Mouse (Mus musculus): ENCODE measurements around the gene Hivep3.

The Hivep3 gene

DNA sequence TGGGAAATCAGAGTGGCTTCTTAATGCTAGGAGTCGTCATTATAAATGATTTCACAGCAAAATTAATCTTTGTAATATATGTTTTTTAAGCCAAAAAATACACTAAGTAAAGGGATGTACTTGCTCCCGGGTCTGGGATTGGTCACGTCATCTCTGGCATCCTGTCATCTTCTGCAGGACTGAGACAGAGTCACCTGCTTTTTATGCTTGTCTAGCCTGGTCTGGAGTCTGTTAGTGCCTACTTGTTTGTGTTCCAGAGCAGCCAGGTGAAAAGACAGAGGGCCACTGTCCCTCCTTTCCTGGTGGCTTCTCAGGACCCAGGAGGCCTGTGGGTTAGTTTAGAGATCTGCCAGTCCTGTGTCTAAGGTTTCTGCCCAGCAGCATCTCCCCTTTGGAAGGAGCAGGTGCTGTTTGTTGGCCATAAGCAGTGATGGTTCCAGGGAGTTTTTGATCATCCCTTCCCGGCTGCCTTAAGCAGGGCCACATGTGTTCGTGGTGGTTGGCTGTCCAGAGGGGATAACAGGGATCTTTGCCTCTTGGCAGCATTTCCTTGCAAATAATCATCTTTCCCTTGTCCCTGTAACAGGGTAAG is 245.8 kb downstream of the Hivep3 start:
- no peak for DNase-seq

DNA sequence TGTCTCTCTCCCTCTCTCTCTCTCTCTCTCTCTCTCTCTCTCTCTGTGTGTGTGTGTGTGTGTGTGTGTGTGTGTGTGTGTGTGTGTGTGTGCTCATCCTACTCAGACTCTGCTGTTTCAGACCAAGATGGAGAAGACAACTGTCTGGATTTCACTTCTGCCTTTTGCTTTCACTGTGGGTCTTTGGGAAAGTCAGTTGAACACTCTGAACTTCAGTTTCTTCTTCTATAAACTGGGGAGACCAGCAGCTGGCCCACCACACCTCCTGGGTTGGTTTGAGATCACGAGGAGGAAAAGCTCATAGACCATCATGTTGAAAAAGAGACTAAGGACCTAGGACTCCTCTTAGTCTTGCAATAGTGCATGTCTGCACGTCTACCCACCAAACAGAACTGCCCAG is 246.3 kb downstream of the Hivep3 start:
- DNase-seq = no peak

- peak in 1 of 2 experiments; percentile 16 for DNase-seq
Observed at GRCm38 (mm10) chr4:119981047-119981720, 247.6 kb downstream of the Hivep3 start.

GRCm38 (mm10) chr4:119986065-119986464 is 252.5 kb downstream of the Hivep3 start:
- DNase-seq = no peak

DNA sequence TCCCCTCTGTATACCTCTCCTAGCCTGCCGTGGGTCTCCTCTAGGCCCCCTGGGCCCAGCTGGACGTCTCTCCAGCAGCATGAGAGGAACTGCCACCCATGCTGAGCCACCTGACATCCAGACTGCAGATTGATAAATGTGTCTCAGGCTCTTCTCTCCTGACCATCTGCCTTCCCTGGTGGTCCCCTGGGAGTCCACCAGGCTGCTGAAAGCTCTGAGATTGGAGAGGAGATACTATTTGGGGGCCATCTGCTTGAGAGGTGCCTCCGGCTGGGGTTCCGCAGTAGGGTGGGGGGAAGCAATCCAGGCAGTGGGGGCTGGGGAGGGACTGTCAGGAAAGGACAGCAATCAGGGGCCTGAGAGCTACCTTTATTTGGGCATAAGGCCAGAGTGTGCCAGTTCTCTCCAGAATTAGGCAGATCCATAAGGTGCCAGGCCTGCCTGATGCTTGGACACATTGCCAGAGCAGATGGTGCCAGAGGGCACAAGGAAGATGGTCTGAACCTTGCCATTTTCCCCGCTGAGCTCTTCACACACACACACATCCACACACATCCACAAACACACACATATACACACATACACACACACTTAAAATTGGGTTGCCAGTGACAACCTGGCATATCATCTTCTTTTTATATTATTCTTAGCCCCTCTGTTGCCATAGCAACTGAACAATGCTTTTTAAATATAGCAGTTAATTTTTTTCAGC is 253.2 kb downstream of the Hivep3 start:
- DNase-seq = no peak

GRCm38 (mm10) chr4:119987376-119988087 is 253.9 kb downstream of the Hivep3 start:
- no peak for DNase-seq

DNA sequence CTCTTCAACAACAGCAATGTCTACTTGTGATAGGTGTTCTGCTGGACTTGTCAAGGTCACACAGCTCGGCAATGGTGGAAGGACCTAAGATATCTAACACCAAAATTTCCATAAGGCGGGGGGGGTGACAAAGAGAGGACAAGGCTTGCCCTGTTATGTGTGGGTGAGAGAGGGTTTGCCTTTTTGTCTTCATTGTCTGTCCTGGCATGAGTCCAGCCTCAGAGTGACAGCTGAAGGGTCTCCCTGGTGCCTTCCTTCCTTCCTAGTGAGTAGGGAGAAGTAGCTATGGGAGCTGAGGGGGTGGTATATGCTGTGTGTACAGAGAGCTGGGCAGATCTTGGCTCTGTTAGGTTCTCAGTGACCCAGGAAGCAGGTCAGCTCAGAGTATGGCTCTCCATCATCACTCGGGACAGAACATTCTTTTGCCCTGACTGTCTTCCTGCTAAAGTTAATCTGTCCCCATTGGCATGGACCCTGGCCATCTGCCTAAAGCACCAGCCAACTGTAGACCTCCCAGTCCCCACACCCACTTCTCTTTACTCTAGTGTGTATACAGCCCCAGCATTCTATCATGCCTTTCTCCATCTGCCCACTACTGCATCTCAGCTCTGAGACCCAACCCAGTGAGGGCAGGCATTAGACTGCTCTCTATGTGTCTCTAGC is 255.6 kb downstream of the Hivep3 start:
- no peak for DNase-seq

DNA sequence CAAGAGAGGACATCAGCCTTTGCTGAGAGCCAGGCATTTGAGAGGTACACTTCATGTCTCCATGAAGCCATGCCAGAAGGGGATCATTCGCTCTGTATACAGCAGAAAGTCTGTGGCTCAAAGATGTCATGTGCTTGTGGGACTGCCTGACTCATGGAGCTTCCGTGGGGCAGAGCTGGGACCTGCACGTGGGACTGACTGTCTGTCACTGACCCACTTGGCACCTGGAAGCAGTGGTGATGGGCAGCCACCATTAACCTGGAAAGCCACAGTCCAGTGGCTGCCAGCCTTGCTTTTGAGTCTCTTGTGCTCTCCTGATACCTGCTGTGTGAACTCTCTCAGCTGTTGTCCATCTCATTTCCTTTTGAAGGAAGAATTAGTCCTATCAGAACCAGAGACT is 256.8 kb downstream of the Hivep3 start:
- DNase-seq = no peak

GRCm38 (mm10) chr4:119990841-119991240 is 257.3 kb downstream of the Hivep3 start:
- peak in 1 of 2 experiments; percentile 33 for DNase-seq

- DNase-seq = no peak
Observed at GRCm38 (mm10) chr4:119991758-119992157, 258.2 kb downstream of the Hivep3 start.

GRCm38 (mm10) chr4:119996377-119996776 is 262.8 kb downstream of the Hivep3 start:
- DNase-seq = no peak

DNA sequence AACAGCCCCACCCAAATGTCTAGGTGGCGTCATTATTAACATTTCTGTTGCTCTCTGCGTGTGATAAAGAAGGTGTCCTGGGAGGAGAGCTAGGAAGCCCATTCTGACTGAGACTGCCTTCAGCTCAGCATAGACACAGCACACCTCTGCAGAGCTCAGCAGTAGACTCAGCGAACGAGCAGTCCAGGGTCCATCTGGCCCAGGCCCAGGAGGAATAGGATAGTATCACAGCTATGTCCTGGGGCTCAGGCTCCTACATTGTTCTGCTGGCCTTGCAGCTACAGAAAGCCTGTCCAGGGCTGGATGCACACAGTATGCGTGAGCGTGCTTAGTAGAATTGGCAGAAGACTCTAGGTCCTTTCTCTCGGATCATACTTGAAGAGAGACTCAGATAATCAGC is 263.8 kb downstream of the Hivep3 start:
- no peak for DNase-seq

GRCm38 (mm10) chr4:119998911-119999310 is 265.3 kb downstream of the Hivep3 start:
- no peak for DNase-seq

GRCm38 (mm10) chr4:120000881-120001280 is 267.3 kb downstream of the Hivep3 start:
- no peak for DNase-seq

GRCm38 (mm10) chr4:120003006-120003405 is 269.4 kb downstream of the Hivep3 start:
- no peak for DNase-seq

GRCm38 (mm10) chr4:120006046-120006445 is 272.5 kb downstream of the Hivep3 start:
- DNase-seq = no peak

GRCm38 (mm10) chr4:120007889-120008288 is 274.3 kb downstream of the Hivep3 start:
- no peak for DNase-seq

DNA sequence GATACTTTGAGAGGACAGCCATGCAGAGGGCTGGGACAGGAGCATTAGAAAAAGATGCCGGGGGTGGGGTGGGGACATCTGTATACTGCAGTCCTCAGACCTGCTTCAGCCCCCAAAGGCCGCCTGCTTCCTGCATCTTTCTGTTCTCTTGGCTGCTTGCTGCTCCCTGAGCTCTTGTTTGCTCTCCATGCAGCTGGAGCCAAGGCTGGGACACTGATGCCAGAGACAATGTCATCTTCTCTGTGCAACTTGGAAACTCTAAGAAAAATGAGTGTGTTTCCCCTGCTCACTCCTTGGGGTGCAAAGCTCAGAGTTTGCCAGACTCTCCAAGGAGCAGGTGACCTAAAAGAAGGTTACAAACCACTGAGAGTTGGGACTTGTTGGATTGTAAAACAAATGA is 275.6 kb downstream of the Hivep3 start:
- no peak for DNase-seq

GRCm38 (mm10) chr4:120011788-120012187 is 278.2 kb downstream of the Hivep3 start:
- no peak for DNase-seq

GRCm38 (mm10) chr4:120012891-120013290 is 279.3 kb downstream of the Hivep3 start:
- DNase-seq = no peak

GRCm38 (mm10) chr4:120018426-120018825 is 284.8 kb downstream of the Hivep3 start:
- DNase-seq = no peak

GRCm38 (mm10) chr4:120022392-120022791 is 288.8 kb downstream of the Hivep3 start:
- no peak for DNase-seq

All from lung, adult 18-20 months (tissue).